Mouse (Mus musculus): ENCODE results near the gene 1700086D15Rik. TPM values are rescaled to one million over a fixed set of nuclear protein-coding genes. Genes with fewer than 3 reads are reported as not detected.
A peak's percentile ranks its signal among the peaks of the same experiment; 100 is the strongest.

Gene 1700086D15Rik
- polyA plus RNA-seq, 1 experiment from 2014 or later = not detected

GRCm38 (mm10) chr11:65161881-65162766, 2.4 kb upstream of the 1700086D15Rik start:
- WGBS (ENCODE audit: insufficient replicate concordance) = 3% methylated on average over 49 of the region's 49 CpGs
- ATAC-seq (ENCODE audit: insufficient read depth) = no peak
- Histone ChIP-seq H3K9ac (no peak overlapping the region; the same call in 1 of the 2 replicates), H3K4me3 (replicated peaks) (peak overlapping the region; percentile 59), H3K4me1 (replicated peaks) (no peaks in the 10 kb centered on the region), H3K27me3 (peaks cover 31% of the 10 kb centered on the region), H3K27ac (replicated peaks) (no peak overlapping the region), H3K9me3 (replicated peaks) (no peaks in the 10 kb centered on the region), H3K4me2 (peak overlapping the region; percentile 64), H3K36me3 (replicated peaks) (no peaks in the 10 kb centered on the region)

DNA sequence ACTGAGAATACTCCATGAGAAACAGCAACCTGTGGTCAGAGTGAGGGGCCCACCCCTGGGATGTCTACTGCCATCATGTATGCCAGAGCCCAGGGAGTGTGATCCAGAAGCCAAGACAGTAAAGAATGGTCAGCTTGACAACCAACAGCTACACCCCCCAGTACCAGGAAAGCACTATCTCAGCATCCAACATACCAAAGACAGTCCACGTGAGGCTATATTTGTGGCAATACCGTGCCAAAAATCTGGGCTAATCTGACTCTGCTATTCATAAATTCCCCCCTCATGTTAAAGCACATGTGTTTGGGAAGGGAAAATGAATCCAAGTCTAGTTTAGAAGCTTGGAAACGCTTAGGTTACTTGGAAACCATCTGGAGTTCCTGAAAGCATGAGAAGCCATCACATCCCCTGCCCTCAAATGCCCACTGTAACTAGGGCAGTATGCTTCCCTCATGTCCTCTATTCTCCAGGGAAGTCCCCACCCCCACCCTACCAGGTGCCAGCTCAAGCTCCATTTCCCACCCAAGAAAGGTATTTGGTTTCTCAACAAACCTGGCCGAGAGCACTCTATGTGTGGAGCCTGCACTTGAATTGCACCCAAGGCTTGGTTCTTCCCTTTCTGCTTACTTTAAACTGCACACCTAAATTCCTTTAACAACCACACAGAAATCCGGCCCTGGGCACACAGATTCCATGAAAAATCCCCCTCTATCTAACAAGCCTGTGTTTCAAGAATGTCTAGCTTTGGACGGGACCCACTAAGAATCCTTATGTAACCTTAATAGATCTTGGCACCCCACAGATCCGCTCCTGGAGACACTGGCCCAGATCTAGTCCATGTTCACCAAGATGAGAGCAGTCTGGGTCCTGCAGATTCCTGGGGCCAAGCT, 1.5 kb upstream of the 1700086D15Rik start:
- WGBS (ENCODE audit: insufficient replicate concordance) = 44% methylated on average over 7 of the region's 7 CpGs

GRCm38 (mm10) chr11:65158658-65158990, 1.1 kb downstream of the 1700086D15Rik start:
- Histone ChIP-seq H3K9ac (no peak overlapping the region), H3K27ac (replicated peaks) (no peak overlapping the region), H3K27me3 (peaks cover 27% of the 10 kb centered on the region), H3K4me3 (replicated peaks) (no peak overlapping the region), H3K4me2 (no peak overlapping the region), H3K36me3 (replicated peaks) (no peaks in the 10 kb centered on the region), H3K4me1 (replicated peaks) (no peaks in the 10 kb centered on the region), H3K9me3 (replicated peaks) (no peaks in the 10 kb centered on the region)
- WGBS (ENCODE audit: insufficient replicate concordance) = 77% methylated on average over 5 of the region's 5 CpGs
- ATAC-seq (ENCODE audit: insufficient read depth) = no peak

More for the DNA sequence above, 1.5 kb upstream of the 1700086D15Rik start:
- Histone ChIP-seq H3K36me3 (replicated peaks) (no peaks in the 10 kb centered on the region), H3K4me1 (replicated peaks) (no peaks in the 10 kb centered on the region), H3K4me3 (replicated peaks) (no peak overlapping the region), H3K9ac (no peak overlapping the region), H3K27me3 (peaks cover 27% of the 10 kb centered on the region), H3K4me2 (no peak overlapping the region), H3K9me3 (replicated peaks) (no peaks in the 10 kb centered on the region), H3K27ac (replicated peaks) (no peak overlapping the region)
- ATAC-seq (ENCODE audit: insufficient read depth) = no peak

- H3K9ac ChIP-seq = no peak overlapping the region
- H3K36me3 ChIP-seq (replicated peaks) = no peaks in the 10 kb centered on the region
- no peaks in the 10 kb centered on the region for H3K9me3 ChIP-seq (replicated peaks)
- 66% methylated on average over 20 of the region's 20 CpGs for WGBS (ENCODE audit: insufficient replicate concordance)
- no peak overlapping the region for H3K4me3 ChIP-seq (replicated peaks)
- no peak overlapping the region for H3K4me2 ChIP-seq
- peaks cover 24% of the 10 kb centered on the region for H3K27me3 ChIP-seq
- H3K4me1 ChIP-seq (replicated peaks) = no peaks in the 10 kb centered on the region
- H3K27ac ChIP-seq (replicated peaks) = no peak overlapping the region
- no peak for ATAC-seq (ENCODE audit: insufficient read depth)
Observed at GRCm38 (mm10) chr11:65157966-65158657, 1.6 kb downstream of the 1700086D15Rik start.

DNA sequence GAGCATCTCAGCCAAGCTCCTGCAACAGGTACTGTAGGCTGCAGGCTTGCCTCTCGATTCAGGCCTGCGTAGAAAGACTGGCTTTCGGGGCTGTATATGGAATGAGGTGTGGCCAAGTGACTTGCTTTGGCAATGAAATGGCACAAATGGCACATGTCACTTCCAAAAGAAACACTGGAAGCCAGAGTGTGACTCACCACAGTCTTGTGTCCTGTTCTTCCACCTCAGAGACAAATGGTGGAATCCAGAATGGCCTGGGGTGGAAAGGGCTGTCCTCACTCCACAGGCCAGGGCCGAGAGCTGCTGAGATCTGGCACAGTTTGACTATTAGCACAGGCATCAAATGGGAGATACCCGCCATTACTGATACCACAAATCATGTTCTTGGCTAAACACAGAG, 6.7 kb downstream of the 1700086D15Rik start:
- Histone ChIP-seq H3K9ac (no peak overlapping the region), H3K27me3 (no peaks in the 10 kb centered on the region), H3K36me3 (replicated peaks) (no peaks in the 10 kb centered on the region), H3K4me1 (replicated peaks) (no peaks in the 10 kb centered on the region), H3K4me3 (replicated peaks) (no peak overlapping the region), H3K9me3 (replicated peaks) (no peaks in the 10 kb centered on the region), H3K4me2 (no peak overlapping the region), H3K27ac (replicated peaks) (no peak overlapping the region)
- WGBS (ENCODE audit: insufficient replicate concordance) = 56% methylated on average over 5 of the region's 5 CpGs
- no peak for ATAC-seq (ENCODE audit: insufficient read depth)

GRCm38 (mm10) chr11:65148441-65148840, 11.2 kb downstream of the 1700086D15Rik start:
- Histone ChIP-seq H3K9ac (no peak overlapping the region), H3K4me1 (replicated peaks) (no peaks in the 10 kb centered on the region), H3K27ac (replicated peaks) (no peak overlapping the region), H3K27me3 (no peaks in the 10 kb centered on the region), H3K4me2 (no peak overlapping the region), H3K36me3 (replicated peaks) (no peaks in the 10 kb centered on the region), H3K4me3 (replicated peaks) (no peak overlapping the region), H3K9me3 (replicated peaks) (no peaks in the 10 kb centered on the region)
- ATAC-seq (ENCODE audit: insufficient read depth) = no peak
- WGBS (ENCODE audit: insufficient replicate concordance) = 73% methylated on average over 7 of the region's 7 CpGs

DNA sequence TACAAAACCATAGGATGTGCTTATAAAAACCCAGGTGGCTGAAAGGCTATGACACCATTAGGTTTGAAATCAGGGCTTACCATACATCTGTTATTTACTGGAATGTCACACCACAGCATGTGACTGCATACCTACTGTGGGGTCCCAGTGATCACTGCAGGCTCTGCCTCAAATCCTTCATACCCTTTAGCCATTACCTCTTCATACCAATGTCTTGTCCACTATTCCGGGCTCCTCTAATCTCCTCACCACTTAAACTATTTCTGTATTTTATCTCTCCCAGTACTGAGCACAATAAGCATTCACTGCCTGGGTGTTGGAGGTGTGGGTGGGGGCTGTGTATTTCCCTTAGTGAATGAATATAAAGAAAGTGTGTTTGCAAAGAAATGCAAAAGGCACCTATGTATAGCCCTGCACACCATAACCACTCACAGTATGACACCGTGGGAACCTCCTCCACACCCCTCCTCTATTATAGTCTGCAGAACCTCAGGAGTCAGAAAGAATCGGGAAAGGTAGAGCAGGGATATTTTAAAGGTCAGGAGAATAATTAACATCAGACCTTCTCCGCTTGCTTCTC, 16.8 kb downstream of the 1700086D15Rik start:
- no peaks in the 10 kb centered on the region for H3K27me3 ChIP-seq
- H3K4me3 ChIP-seq (replicated peaks) = no peak overlapping the region
- H3K4me1 ChIP-seq (replicated peaks) = no peaks in the 10 kb centered on the region
- H3K9me3 ChIP-seq (replicated peaks) = no peaks in the 10 kb centered on the region
- no peak overlapping the region for H3K4me2 ChIP-seq
- ATAC-seq (ENCODE audit: insufficient read depth) = no peak
- no peak overlapping the region for H3K9ac ChIP-seq
- WGBS (ENCODE audit: insufficient replicate concordance) = 56% methylated on average over 4 of the region's 4 CpGs
- no peaks in the 10 kb centered on the region for H3K36me3 ChIP-seq (replicated peaks)
- no peak overlapping the region for H3K27ac ChIP-seq (replicated peaks)

- ATAC-seq (ENCODE audit: insufficient read depth) = no peak
- H3K9me3 ChIP-seq (replicated peaks) = no peaks in the 10 kb centered on the region
- 55% methylated on average over 3 of the region's 3 CpGs for WGBS (ENCODE audit: insufficient replicate concordance)
Observed at GRCm38 (mm10) chr11:65139030-65139429, 20.7 kb downstream of the 1700086D15Rik start.

GRCm38 (mm10) chr11:65137145-65137652, 22.5 kb downstream of the 1700086D15Rik start:
- Histone ChIP-seq H3K9ac (no peak overlapping the region), H3K4me2 (no peak overlapping the region), H3K36me3 (replicated peaks) (no peaks in the 10 kb centered on the region), H3K4me3 (replicated peaks) (no peak overlapping the region), H3K4me1 (replicated peaks) (no peaks in the 10 kb centered on the region), H3K27me3 (no peaks in the 10 kb centered on the region), H3K9me3 (replicated peaks) (no peaks in the 10 kb centered on the region), H3K27ac (replicated peaks) (no peak overlapping the region)
- peak; percentile 74; the same call in 1 of the 2 replicates for ATAC-seq (ENCODE audit: insufficient read depth)
- WGBS (ENCODE audit: insufficient replicate concordance) = 58% methylated on average over 2 of the region's 2 CpGs

More at GRCm38 (mm10) chr11:65139030-65139429, 20.7 kb downstream of the 1700086D15Rik start:
- Histone ChIP-seq H3K9ac (no peak overlapping the region), H3K4me3 (replicated peaks) (no peak overlapping the region), H3K27ac (replicated peaks) (no peak overlapping the region), H3K27me3 (no peaks in the 10 kb centered on the region), H3K4me2 (no peak overlapping the region), H3K4me1 (replicated peaks) (no peaks in the 10 kb centered on the region), H3K36me3 (replicated peaks) (no peaks in the 10 kb centered on the region)

DNA sequence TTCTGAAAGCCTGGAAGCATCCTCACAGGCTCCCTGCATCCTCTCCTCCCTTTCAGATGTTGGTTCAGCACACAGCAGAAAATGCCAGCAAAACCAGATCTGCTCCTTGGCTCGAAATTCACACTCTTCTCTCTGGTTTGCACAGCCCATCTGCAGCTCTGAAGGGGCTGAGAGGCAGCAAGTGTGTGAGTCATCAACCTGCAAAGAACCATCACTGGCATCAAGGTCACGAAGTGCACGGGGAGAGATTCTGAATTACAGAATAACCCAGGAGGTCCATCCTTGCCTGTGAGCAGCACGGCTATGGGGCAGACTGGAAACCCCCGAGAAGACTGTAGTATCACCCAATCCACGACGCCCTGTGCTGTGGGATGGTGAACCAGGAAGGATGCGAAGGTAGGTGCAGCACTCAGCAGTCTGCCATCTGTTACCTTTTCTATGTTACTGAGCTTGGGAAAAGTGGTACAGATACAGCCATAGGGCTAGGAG, 24.4 kb downstream of the 1700086D15Rik start:
- Histone ChIP-seq H3K36me3 (replicated peaks) (no peaks in the 10 kb centered on the region), H3K27ac (replicated peaks) (no peak overlapping the region), H3K4me2 (no peak overlapping the region), H3K27me3 (no peaks in the 10 kb centered on the region), H3K9me3 (replicated peaks) (no peaks in the 10 kb centered on the region), H3K9ac (no peak overlapping the region), H3K4me1 (replicated peaks) (no peaks in the 10 kb centered on the region), H3K4me3 (replicated peaks) (no peak overlapping the region)
- 63% methylated on average over 8 of the region's 8 CpGs for WGBS (ENCODE audit: insufficient replicate concordance)
- no peak for ATAC-seq (ENCODE audit: insufficient read depth)

Measured in liver, embryonic 15.5 days (tissue).